Mouse (Mus musculus): ENCODE results near the gene Xrn2. TPM values are rescaled to one million over a fixed set of nuclear protein-coding genes. Genes with fewer than 3 reads are reported as not detected.

The Xrn2 gene
- polyA plus RNA-seq, 1 experiment from 2014 or later: 112 TPM

DNA sequence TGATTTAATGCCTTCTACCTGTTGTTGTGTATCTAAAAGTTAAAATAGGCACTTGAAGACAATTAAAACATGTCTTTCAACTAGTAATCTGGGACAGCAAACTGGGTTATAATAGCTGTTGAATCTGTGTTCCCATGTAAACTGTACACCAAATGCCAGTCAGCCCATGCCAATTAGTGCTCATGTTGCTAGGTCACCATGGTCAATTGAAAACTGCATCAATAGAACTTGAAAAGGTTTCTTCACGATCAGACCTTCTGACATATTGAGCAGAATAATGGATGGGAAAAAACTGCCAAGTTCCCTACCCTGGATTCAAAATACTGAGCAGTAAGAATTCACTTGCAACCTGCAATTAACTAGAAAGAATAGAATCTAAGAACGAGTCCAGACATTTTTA, 61.2 kb downstream of the Xrn2 start:
- Histone ChIP-seq H3K27me3 (ENCODE audit: control insufficient read depth, insufficient read depth, low read length) (no peaks in the 10 kb centered on the region), H3K4me3 (ENCODE audit: low read depth, low read length) (no peak overlapping the region), H3K4me2 (ENCODE audit: low read depth, severe bottlenecking) (no peak overlapping the region), H3K9ac (ENCODE audit: low read length) (no peak overlapping the region), H3K4me1 (ENCODE audit: control insufficient read depth, insufficient read depth, low read length) (no peaks in the 10 kb centered on the region), H3K9me3 (ENCODE audit: control insufficient read depth, low read length) (no peaks in the 10 kb centered on the region), H3K27ac (replicated peaks; ENCODE audit: low read depth, low read length) (no peak overlapping the region), H3K36me3 (ENCODE audit: control insufficient read depth, insufficient read depth, low read length) (no peaks in the 10 kb centered on the region; the same call in 1 of the 2 replicates)
- DNase-seq (ENCODE audit: low spot score) (no peak), ATAC-seq (ENCODE audit: insufficient number of reproducible peaks, low FRiP score, low TSS enrichment, low read depth) (no peak)
- 77% methylated on average over 2 of the region's 2 CpGs for WGBS

DNA sequence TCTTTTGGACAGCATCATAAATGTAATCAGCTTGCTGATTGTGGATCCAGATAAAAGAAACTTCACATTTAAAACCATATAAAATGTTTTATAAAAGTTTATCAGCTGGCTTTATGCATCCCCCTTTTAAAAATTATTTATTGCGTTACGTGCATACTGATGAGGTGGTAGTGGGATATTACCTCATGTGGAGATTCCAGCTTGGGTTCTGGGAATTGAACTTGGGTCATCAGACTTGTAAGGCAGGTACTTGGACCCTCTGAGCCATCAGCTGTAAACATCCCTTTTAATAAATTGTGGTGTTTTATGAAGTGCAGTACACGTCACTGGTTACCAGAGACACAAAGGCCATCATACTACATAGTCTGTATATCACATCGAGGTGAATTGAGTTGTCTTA, 61.6 kb downstream of the Xrn2 start:
- Histone ChIP-seq H3K27me3 (ENCODE audit: control insufficient read depth, insufficient read depth, low read length) (no peaks in the 10 kb centered on the region), H3K36me3 (ENCODE audit: control insufficient read depth, insufficient read depth, low read length) (no peaks in the 10 kb centered on the region; the same call in 1 of the 2 replicates), H3K27ac (replicated peaks; ENCODE audit: low read depth, low read length) (no peak overlapping the region), H3K9ac (ENCODE audit: low read length) (no peak overlapping the region), H3K9me3 (ENCODE audit: control insufficient read depth, low read length) (no peaks in the 10 kb centered on the region), H3K4me1 (ENCODE audit: control insufficient read depth, insufficient read depth, low read length) (no peaks in the 10 kb centered on the region), H3K4me2 (ENCODE audit: low read depth, severe bottlenecking) (no peak overlapping the region), H3K4me3 (ENCODE audit: low read depth, low read length) (no peak overlapping the region)
- 90% methylated on average over 4 of the region's 4 CpGs for WGBS
- DNase-seq (ENCODE audit: low spot score): no peak
- ATAC-seq (ENCODE audit: insufficient number of reproducible peaks, low FRiP score, low TSS enrichment, low read depth): no peak

DNA sequence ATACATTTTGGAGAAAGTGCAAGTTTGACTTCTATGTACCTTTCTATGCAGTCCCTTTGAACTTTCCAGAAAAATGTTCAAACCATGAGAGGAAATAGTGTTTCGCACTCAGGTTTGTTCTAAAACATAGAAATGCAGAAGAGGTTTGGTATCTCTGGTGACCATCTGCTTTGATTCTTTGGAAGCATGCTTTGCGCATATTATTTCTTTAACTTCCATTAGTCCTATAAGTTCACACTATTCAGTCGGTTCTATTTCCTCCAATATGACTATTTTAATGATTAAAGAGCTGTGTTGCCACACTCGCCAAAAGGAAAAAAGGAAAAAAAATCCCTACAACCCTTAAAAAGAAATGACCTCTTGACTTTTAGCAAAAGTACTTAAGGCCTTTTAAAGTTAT, 69.6 kb downstream of the Xrn2 start:
- Histone ChIP-seq H3K4me2 (ENCODE audit: low read depth, severe bottlenecking) (no peak overlapping the region), H3K4me1 (ENCODE audit: control insufficient read depth, insufficient read depth, low read length) (peaks cover 3% of the 10 kb centered on the region; the same call in 1 of the 2 replicates), H3K9ac (ENCODE audit: low read length) (no peak overlapping the region), H3K27ac (replicated peaks; ENCODE audit: low read depth, low read length) (no peak overlapping the region), H3K9me3 (ENCODE audit: control insufficient read depth, low read length) (no peaks in the 10 kb centered on the region), H3K36me3 (ENCODE audit: control insufficient read depth, insufficient read depth, low read length) (no peaks in the 10 kb centered on the region), H3K27me3 (ENCODE audit: control insufficient read depth, insufficient read depth, low read length) (peaks cover 44% of the 10 kb centered on the region), H3K4me3 (ENCODE audit: low read depth, low read length) (no peak overlapping the region)
- 64% methylated on average over 4 of the region's 4 CpGs for WGBS
- no peak for DNase-seq (ENCODE audit: low spot score)
- no peak for ATAC-seq (ENCODE audit: insufficient number of reproducible peaks, low FRiP score, low TSS enrichment, low read depth)

DNA sequence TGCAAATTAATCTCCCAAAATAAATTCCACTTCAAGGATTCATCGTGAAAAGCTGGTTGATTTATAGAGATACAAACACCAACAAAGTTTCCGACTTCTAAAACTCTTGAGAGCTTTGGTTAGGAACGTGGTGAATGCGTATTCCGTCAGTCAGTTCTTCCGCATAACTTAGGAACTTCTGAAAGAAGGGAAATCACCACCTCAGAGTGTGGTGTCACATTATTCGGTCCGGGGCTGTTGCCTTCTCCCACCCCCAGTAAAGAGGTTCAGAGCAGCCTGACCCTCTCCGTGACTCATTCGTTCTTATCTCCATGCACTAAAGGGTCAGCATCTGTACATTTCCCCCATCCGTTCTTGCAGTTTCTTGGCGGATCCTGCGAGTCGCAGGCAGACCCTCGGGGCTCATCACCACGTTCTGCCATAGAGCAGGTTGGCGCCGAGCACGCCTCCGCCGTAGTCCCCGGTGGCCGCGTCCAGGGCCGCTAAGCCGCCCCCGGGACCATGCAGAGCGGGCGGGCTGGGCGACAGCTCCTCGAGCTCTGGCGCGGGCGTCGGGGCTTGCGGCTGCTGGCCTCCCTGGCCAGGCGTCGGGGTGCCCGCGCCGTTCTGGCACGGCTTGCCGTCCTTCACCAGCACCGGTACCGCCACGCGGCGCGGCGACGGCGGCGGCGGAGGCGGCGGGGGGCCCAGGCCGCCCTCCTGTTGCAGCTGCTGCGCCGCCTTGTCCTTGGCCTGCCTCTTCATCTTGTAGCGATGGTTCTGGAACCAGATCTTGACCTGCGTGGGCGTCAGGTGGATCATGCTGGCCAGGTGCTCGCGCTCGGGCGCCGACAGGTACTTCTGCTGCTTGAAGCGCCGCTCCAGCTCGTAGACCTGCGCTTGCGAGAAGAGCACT, 70.9 kb downstream of the Xrn2 start:
- H3K36me3 ChIP-seq (ENCODE audit: control insufficient read depth, insufficient read depth, low read length): no peaks in the 10 kb centered on the region
- no peaks in the 10 kb centered on the region for H3K9me3 ChIP-seq (ENCODE audit: control insufficient read depth, low read length)
- no peak overlapping the region for H3K27ac ChIP-seq (replicated peaks; ENCODE audit: low read depth, low read length)
- ATAC-seq (ENCODE audit: insufficient number of reproducible peaks, low FRiP score, low TSS enrichment, low read depth) (no peak; the same call in 1 of the 2 replicates), DNase-seq (ENCODE audit: low spot score) (peak; percentile 69)
- WGBS: under 1% methylated on average over 72 of the region's 72 CpGs
- H3K4me3 ChIP-seq (ENCODE audit: low read depth, low read length): no peak overlapping the region
- H3K4me2 ChIP-seq (ENCODE audit: low read depth, severe bottlenecking): no peak overlapping the region
- peaks cover 47% of the 10 kb centered on the region for H3K27me3 ChIP-seq (ENCODE audit: control insufficient read depth, insufficient read depth, low read length)
- no peak overlapping the region for H3K9ac ChIP-seq (ENCODE audit: low read length)
- peaks cover 3% of the 10 kb centered on the region; the same call in 1 of the 2 replicates for H3K4me1 ChIP-seq (ENCODE audit: control insufficient read depth, insufficient read depth, low read length)

DNA sequence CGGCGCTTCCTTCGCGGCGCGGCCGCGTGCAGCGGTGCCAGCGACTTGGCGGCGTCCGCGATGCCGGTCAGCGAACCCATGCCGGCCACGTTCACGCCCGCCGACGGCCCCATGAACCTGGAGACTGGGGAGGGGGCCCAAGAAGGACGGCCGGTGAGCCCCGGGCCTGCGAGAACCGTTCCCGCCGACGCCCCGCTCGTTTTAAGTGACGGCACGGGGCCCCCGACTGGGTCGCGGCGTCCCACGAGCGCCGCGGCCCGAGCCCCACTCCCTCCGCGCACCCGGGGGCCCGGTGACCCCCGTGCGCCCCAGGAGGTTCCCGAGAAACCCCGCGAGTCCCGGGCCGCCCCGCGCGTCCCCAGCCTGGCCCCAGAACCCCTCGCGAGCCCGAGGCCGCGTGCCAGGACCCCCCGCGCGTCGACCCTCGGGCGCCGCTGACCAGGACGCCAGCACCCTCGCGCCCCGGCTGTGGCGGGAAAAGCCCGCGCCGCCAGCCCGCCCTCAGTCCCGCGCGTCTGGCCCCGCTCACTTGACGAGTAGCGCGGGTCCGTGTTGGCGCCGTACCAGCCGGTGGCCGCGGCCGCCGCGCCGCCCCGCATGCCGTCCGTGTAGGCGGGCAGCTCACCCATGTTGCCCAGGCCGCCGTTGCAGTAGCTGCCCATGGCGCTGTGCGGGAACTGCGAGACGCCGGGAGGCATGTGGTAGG, 71.7 kb downstream of the Xrn2 start:
- DNase-seq (ENCODE audit: low spot score) (peak; percentile 55), ATAC-seq (ENCODE audit: insufficient number of reproducible peaks, low FRiP score, low TSS enrichment, low read depth) (peak; percentile 65; the same call in 1 of the 2 replicates)
- peak overlapping the region; percentile 40 for H3K4me2 ChIP-seq (ENCODE audit: low read depth, severe bottlenecking)
- H3K9ac ChIP-seq (ENCODE audit: low read length): no peak overlapping the region
- H3K27ac ChIP-seq (replicated peaks; ENCODE audit: low read depth, low read length): no peak overlapping the region
- 1% methylated on average over 85 of the region's 106 CpGs for WGBS
- H3K9me3 ChIP-seq (ENCODE audit: control insufficient read depth, low read length): no peaks in the 10 kb centered on the region
- H3K4me3 ChIP-seq (ENCODE audit: low read depth, low read length): peak overlapping the region; percentile 17; the same call in 1 of the 2 replicates
- H3K27me3 ChIP-seq (ENCODE audit: control insufficient read depth, insufficient read depth, low read length): peaks cover 47% of the 10 kb centered on the region
- H3K36me3 ChIP-seq (ENCODE audit: control insufficient read depth, insufficient read depth, low read length): no peaks in the 10 kb centered on the region
- H3K4me1 ChIP-seq (ENCODE audit: control insufficient read depth, insufficient read depth, low read length): peaks cover 3% of the 10 kb centered on the region; the same call in 1 of the 2 replicates

DNA sequence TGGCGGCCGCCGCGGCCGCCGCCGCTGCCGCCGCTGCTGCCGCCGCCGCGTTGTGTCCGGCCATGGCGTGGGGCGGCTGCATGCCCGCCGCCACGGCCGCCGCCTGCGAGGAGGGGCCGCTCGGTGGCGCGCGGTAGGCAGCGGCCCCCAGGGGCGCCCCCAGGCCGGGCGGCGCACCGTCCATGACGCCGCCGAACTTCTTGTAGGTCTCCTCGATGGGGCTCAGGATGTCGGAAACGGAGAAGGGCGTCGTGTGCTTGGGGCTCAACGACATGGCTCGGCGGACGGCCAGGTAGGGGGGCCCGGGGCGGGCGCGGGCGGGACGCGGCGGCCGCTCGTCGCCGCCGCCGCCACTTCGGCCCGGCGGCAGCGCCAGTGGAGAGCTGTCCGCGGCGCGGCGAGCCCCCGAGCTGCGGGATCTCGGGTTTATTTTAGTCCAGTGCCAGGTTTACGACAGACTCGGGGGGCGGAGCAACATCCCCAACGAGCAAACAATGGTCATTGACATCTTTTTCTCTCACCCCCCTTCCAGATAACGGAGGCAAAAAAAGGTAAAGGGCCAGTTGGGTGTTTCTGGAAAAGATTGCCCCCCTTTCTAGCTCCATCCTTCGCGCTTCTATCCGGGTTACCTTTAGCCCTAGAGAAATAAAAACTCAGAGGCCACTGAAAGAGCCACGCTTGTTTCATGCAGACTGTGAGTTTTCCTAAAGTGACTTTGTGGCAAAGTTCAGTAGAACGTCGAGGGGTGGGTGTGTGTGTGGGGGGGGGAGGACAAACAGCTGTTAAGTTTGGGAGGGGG, 72.5 kb downstream of the Xrn2 start, which contains the start of gene Nkx2-4:
TSS of gene Nkx2-4 (minus strand) at position 374 of the 799 bp plus-strand sequence.
- Histone ChIP-seq H3K9ac (ENCODE audit: low read length) (no peak within 1 kb of the TSS; the same call in 1 of the 2 replicates), H3K27ac (replicated peaks; ENCODE audit: low read depth, low read length) (no peak within 1 kb of the TSS), H3K27me3 (ENCODE audit: control insufficient read depth, insufficient read depth, low read length) (peaks cover 47% of the 10 kb centered on the region), H3K4me1 (ENCODE audit: control insufficient read depth, insufficient read depth, low read length) (peaks cover 3% of the 10 kb centered on the region; the same call in 1 of the 2 replicates), H3K4me3 (ENCODE audit: low read depth, low read length) (peak within 1 kb of the TSS; percentile 17; the same call in 1 of the 2 replicates), H3K4me2 (ENCODE audit: low read depth, severe bottlenecking) (peak within 1 kb of the TSS; percentile 40), H3K9me3 (ENCODE audit: control insufficient read depth, low read length) (no peaks in the 10 kb centered on the region), H3K36me3 (ENCODE audit: control insufficient read depth, insufficient read depth, low read length) (no peaks in the 10 kb centered on the region)
- DNase-seq (ENCODE audit: low spot score) (peak; percentile 60), ATAC-seq (ENCODE audit: insufficient number of reproducible peaks, low FRiP score, low TSS enrichment, low read depth) (peak; percentile 55; the same call in 1 of the 2 replicates)
- under 1% methylated on average over 64 of the region's 82 CpGs for WGBS

DNA sequence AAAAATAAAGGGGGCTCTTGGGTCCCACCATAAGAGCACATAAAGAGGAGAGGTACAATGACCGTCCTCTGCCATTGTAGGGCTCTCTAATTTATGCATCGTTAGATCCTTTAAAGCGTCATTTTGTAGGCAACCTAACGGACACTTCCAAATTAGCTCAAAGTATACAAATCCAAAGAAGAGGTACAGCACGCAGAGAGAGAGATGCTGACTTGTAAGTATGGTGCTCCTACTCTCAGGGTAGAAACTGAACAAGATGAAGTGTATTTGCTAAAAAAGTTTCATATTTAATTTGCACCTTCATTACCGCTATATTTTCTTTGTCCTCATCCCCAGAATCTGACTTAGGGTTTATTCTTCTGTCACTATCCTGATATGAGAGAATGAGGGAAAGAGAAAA, 73.1 kb downstream of the Xrn2 start:
- Histone ChIP-seq H3K9me3 (ENCODE audit: control insufficient read depth, low read length) (no peaks in the 10 kb centered on the region), H3K27me3 (ENCODE audit: control insufficient read depth, insufficient read depth, low read length) (peaks cover 46% of the 10 kb centered on the region), H3K4me3 (ENCODE audit: low read depth, low read length) (no peak overlapping the region), H3K27ac (replicated peaks; ENCODE audit: low read depth, low read length) (no peak overlapping the region), H3K4me2 (ENCODE audit: low read depth, severe bottlenecking) (no peak overlapping the region), H3K4me1 (ENCODE audit: control insufficient read depth, insufficient read depth, low read length) (peaks cover 3% of the 10 kb centered on the region; the same call in 1 of the 2 replicates), H3K9ac (ENCODE audit: low read length) (no peak overlapping the region), H3K36me3 (ENCODE audit: control insufficient read depth, insufficient read depth, low read length) (no peaks in the 10 kb centered on the region)
- 7% methylated on average over 6 of the region's 6 CpGs for WGBS
- ATAC-seq (ENCODE audit: insufficient number of reproducible peaks, low FRiP score, low TSS enrichment, low read depth): no peak
- peak; percentile 27 for DNase-seq (ENCODE audit: low spot score)

DNA sequence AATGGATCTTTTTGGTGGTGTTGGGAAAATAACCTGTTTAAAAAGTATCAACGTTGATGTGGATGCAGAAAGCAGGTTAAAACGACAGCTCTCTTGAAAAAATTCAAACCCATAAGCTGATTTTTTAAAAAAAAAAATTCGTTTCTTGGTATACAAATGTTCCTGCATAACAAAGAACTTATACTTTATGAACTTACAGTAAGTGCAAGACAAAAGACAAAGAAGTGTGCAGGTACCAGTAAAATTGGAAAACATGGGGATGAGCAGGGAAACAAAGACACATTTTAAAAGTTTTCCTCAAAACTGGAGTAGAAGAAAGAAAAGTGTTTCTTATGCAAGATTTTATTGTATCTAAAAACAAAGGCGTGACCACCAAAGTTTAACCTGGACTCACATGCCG, 73.6 kb downstream of the Xrn2 start:
- Histone ChIP-seq H3K27me3 (ENCODE audit: control insufficient read depth, insufficient read depth, low read length) (peaks cover 41% of the 10 kb centered on the region), H3K27ac (replicated peaks; ENCODE audit: low read depth, low read length) (no peak overlapping the region), H3K4me2 (ENCODE audit: low read depth, severe bottlenecking) (no peak overlapping the region), H3K9me3 (ENCODE audit: control insufficient read depth, low read length) (no peaks in the 10 kb centered on the region), H3K4me1 (ENCODE audit: control insufficient read depth, insufficient read depth, low read length) (peaks cover 3% of the 10 kb centered on the region; the same call in 1 of the 2 replicates), H3K9ac (ENCODE audit: low read length) (no peak overlapping the region), H3K4me3 (ENCODE audit: low read depth, low read length) (no peak overlapping the region), H3K36me3 (ENCODE audit: control insufficient read depth, insufficient read depth, low read length) (no peaks in the 10 kb centered on the region)
- WGBS: 19% methylated on average over 5 of the region's 5 CpGs
- ATAC-seq (ENCODE audit: insufficient number of reproducible peaks, low FRiP score, low TSS enrichment, low read depth): no peak
- no peak for DNase-seq (ENCODE audit: low spot score)

Data from limb, embryonic 11.5 days (tissue).